Mouse (Mus musculus) myocyte (in vitro differentiated cells): ENCODE data around the gene Uchl5. TPM values are rescaled to one million over a fixed set of nuclear protein-coding genes. Genes with fewer than 3 reads are reported as not detected.

Experiments used
- H3K27me3 ChIP-seq: one replicate; pipeline ENCODE4 v1.6.1; 2011; ENCODE audit not compliant: control insufficient read depth, insufficient read depth, insufficient read length
- H3K36me3 ChIP-seq: one replicate; pipeline ENCODE4 v1.6.1; 2011; ENCODE audit not compliant: control insufficient read depth, insufficient read depth
- H3K4me2 ChIP-seq: one replicate; pipeline ENCODE4 v1.6.1; 2011; ENCODE audit warnings: low read depth, control low read depth
- H3K4me3 ChIP-seq: one replicate; pipeline ENCODE4 v1.5.1; 2011; ENCODE audit warnings: mild to moderate bottlenecking, control low read depth, moderate library complexity
- H3K79me2 ChIP-seq: one replicate; pipeline ENCODE4 v1.6.1; 2011; ENCODE audit not compliant: control insufficient read depth, insufficient read depth
- H3ac ChIP-seq: one replicate; pipeline ENCODE4 v1.6.1; 2011; ENCODE audit not compliant: control insufficient read depth, insufficient read length
- CEBPB ChIP-seq: IDR thresholded peaks from 2 replicates; pipeline ENCODE4 v1.6.1; 2011; ENCODE audit warnings: mild to moderate bottlenecking, moderate library complexity; ENCODE audit not compliant: poor library complexity, insufficient read depth, severe bottlenecking
- E2F4 ChIP-seq: IDR thresholded peaks from one replicate; pipeline ENCODE4 v1.6.1; 2011; ENCODE audit warnings: mild to moderate bottlenecking, control low read depth, moderate library complexity; ENCODE audit not compliant: insufficient read depth
- MAX ChIP-seq: IDR thresholded peaks from one replicate; pipeline ENCODE4 v1.6.1; 2011; ENCODE audit warnings: low read depth, mild to moderate bottlenecking, control low read depth
- MYOD1 ChIP-seq, 3 experiments: IDR thresholded peaks; one replicate each; pipeline ENCODE4 v1.6.1; 2011; ENCODE audit warnings: control low read depth in 2 of 3, low read depth in 2 of 3, mild to moderate bottlenecking in 2 of 3, moderate library complexity in 1 of 3; ENCODE audit not compliant: insufficient read length in 2 of 3, control insufficient read depth in 1 of 3
- MYOG ChIP-seq, 3 experiments: IDR thresholded peaks; one replicate each; pipeline ENCODE4 v1.6.1; 2011; ENCODE audit warnings: control low read depth in 2 of 3, low read depth in 2 of 3, mild to moderate bottlenecking in 2 of 3; ENCODE audit not compliant: insufficient read length in 2 of 3, control insufficient read depth in 1 of 3, insufficient read depth in 1 of 3
- POLR2A ChIP-seq: IDR thresholded peaks from one replicate; pipeline ENCODE4 v1.6.1; 2011; ENCODE audit warnings: low read depth, mild to moderate bottlenecking, control low read depth, moderate library complexity; ENCODE audit not compliant: insufficient read length
- POLR2AphosphoS2 ChIP-seq: IDR thresholded peaks from one replicate; pipeline ENCODE4 v1.6.1; 2011; ENCODE audit warnings: low read depth, control low read depth; ENCODE audit not compliant: insufficient read length
- REST ChIP-seq: IDR thresholded peaks from one replicate; pipeline ENCODE4 v1.6.1; 2011; ENCODE audit warnings: mild to moderate bottlenecking, control low read depth, moderate library complexity; ENCODE audit not compliant: insufficient read depth, insufficient read length
- SRF ChIP-seq: IDR thresholded peaks from one replicate; pipeline ENCODE4 v1.6.1; 2011; ENCODE audit warnings: low read depth; ENCODE audit not compliant: control insufficient read depth, insufficient read length
- TCF12 ChIP-seq: IDR thresholded peaks from one replicate; pipeline ENCODE4 v1.6.1; 2011; ENCODE audit warnings: mild to moderate bottlenecking, control low read depth; ENCODE audit not compliant: poor library complexity, insufficient read depth, severe bottlenecking
- TCF3 ChIP-seq: IDR thresholded peaks from one replicate; pipeline ENCODE4 v1.6.1; 2011; ENCODE audit warnings: low read depth, control low read depth; ENCODE audit not compliant: insufficient read length
- USF1 ChIP-seq: IDR thresholded peaks from one replicate; pipeline ENCODE4 v1.6.1; 2011; ENCODE audit warnings: low read depth, mild to moderate bottlenecking, control low read depth, moderate library complexity
- polyA plus RNA-seq: library from polyadenylated mRNA; unstranded; fragments of >200 nt; fragmentation: generic; extraction: Trizol; gene quantifications from one replicate; pipeline ENCODE4 v1.2.1, GENCODE M21; 2012; ENCODE audit warnings: missing spikeins

Gene Uchl5
- polyA plus RNA-seq, 1 experiment, result 13.9 TPM

- Histone ChIP-seq H3K79me2 (no peaks in the 10 kb centered on the region), H3K27me3 (no peaks in the 10 kb centered on the region), H3K36me3 (peaks cover 6% of the 10 kb centered on the region), H3K4me2 (no peak overlapping the region), H3K4me3 (no peak overlapping the region), H3ac (no peak overlapping the region)
- no peak for TF ChIP-seq MYOD1 (IDR thresholded peaks at IDR 0.05; ENCODE audit: control insufficient read depth in 1 of 3, insufficient read length in 2 of 3, low read depth in 2 of 3)
- TF ChIP-seq TCF3, result no peak
- TF ChIP-seq USF1, result no peak
- no peak for TF ChIP-seq E2F4
- TF ChIP-seq POLR2A, result no peak
- TF ChIP-seq POLR2AphosphoS2, result no peak
- TF ChIP-seq SRF, result no peak
- no peak for TF ChIP-seq MYOG (IDR thresholded peaks at IDR 0.05; ENCODE audit: control insufficient read depth in 1 of 3, insufficient read depth in 1 of 3, insufficient read length in 2 of 3, low read depth in 2 of 3)
- TF ChIP-seq REST, result no peak
- no peak for TF ChIP-seq MAX
- no peak for TF ChIP-seq TCF12
These were observed 11.6 kb downstream of the Uchl5 start for GRCm38 (mm10) chr1:143788584-143789227.

- no peak for TF ChIP-seq REST
- no peak for TF ChIP-seq USF1
- no peak for TF ChIP-seq SRF
- TF ChIP-seq E2F4, result no peak
- TF ChIP-seq TCF3, result no peak
- no peak for TF ChIP-seq TCF12
- TF ChIP-seq POLR2A, result no peak
- no peak for TF ChIP-seq MYOG (IDR thresholded peaks at IDR 0.05; ENCODE audit: control insufficient read depth in 1 of 3, insufficient read depth in 1 of 3, insufficient read length in 2 of 3, low read depth in 2 of 3)
- Histone ChIP-seq H3ac (no peak overlapping the region), H3K79me2 (no peaks in the 10 kb centered on the region), H3K36me3 (peaks cover 4% of the 10 kb centered on the region), H3K4me2 (no peak overlapping the region), H3K4me3 (no peak overlapping the region), H3K27me3 (no peaks in the 10 kb centered on the region)
These were observed 26.5 kb downstream of the Uchl5 start for GRCm38 (mm10) chr1:143803537-143803936.

- Histone ChIP-seq H3K79me2 (no peaks in the 10 kb centered on the region), H3K27me3 (no peaks in the 10 kb centered on the region), H3K4me3 (no peak overlapping the region), H3K4me2 (peak overlapping the region; percentile 5), H3ac (no peak overlapping the region), H3K36me3 (no peaks in the 10 kb centered on the region)
- TF ChIP-seq CEBPB, result no peak
- peak in 2 of 3 experiments; percentile 13 to 72 for TF ChIP-seq MYOD1 (IDR thresholded peaks at IDR 0.05; ENCODE audit: control insufficient read depth in 1 of 3, insufficient read length in 2 of 3, low read depth in 2 of 3)
- no peak for TF ChIP-seq REST
- peak in 2 of 3 experiments; percentile 67 to 75 for TF ChIP-seq MYOG (IDR thresholded peaks at IDR 0.05; ENCODE audit: control insufficient read depth in 1 of 3, insufficient read depth in 1 of 3, insufficient read length in 2 of 3, low read depth in 2 of 3)
- TF ChIP-seq USF1, result no peak
- no peak for TF ChIP-seq TCF12
These were observed 32.0 kb downstream of the Uchl5 start for GRCm38 (mm10) chr1:143809062-143809461.

GRCm38 (mm10) chr1:143813676-143814360 lies 36.7 kb downstream of the Uchl5 start:
- Histone ChIP-seq H3K4me2 (no peak overlapping the region), H3K36me3 (no peaks in the 10 kb centered on the region), H3ac (no peak overlapping the region), H3K79me2 (no peaks in the 10 kb centered on the region), H3K4me3 (no peak overlapping the region), H3K27me3 (no peaks in the 10 kb centered on the region)
- no peak for TF ChIP-seq MYOD1 (IDR thresholded peaks at IDR 0.05; ENCODE audit: control insufficient read depth in 1 of 3, insufficient read length in 2 of 3, low read depth in 2 of 3)
- no peak for TF ChIP-seq SRF
- TF ChIP-seq TCF3, result no peak
- TF ChIP-seq CEBPB, result no peak
- no peak for TF ChIP-seq POLR2AphosphoS2
- TF ChIP-seq E2F4, result no peak
- no peak for TF ChIP-seq MYOG (IDR thresholded peaks at IDR 0.05; ENCODE audit: control insufficient read depth in 1 of 3, insufficient read depth in 1 of 3, insufficient read length in 2 of 3, low read depth in 2 of 3)
- TF ChIP-seq REST, result no peak
- no peak for TF ChIP-seq USF1
- no peak for TF ChIP-seq POLR2A
- TF ChIP-seq TCF12, result no peak
- no peak for TF ChIP-seq MAX

GRCm38 (mm10) chr1:143820096-143820877 lies 43.2 kb downstream of the Uchl5 start:
- Histone ChIP-seq H3ac (no peak overlapping the region), H3K4me3 (no peak overlapping the region), H3K27me3 (no peaks in the 10 kb centered on the region), H3K4me2 (no peak overlapping the region), H3K79me2 (no peaks in the 10 kb centered on the region), H3K36me3 (no peaks in the 10 kb centered on the region)
- no peak for TF ChIP-seq MYOD1 (IDR thresholded peaks at IDR 0.05; ENCODE audit: control insufficient read depth in 1 of 3, insufficient read length in 2 of 3, low read depth in 2 of 3)
